Mouse (Mus musculus) cerebellum, adult 18-20 months (tissue): ENCODE measurements around the gene Vsir.
A peak's percentile ranks its signal among the peaks of the same experiment; 100 is the strongest.

ENCODE experiments used
- DNase-seq, 2 experiments: peaks; one replicate each; pipeline ENCODE4 v3.0.0; 2021

The Vsir gene

GRCm38 (mm10) chr10:60346701-60347405 lies at the start of gene Vsir:
Gene Vsir, plus strand, starts transcription at chr10:60346851.
- peak in 1 of 2 experiments; percentile 33 for DNase-seq

- DNase-seq, result no peak
Measured at GRCm38 (mm10) chr10:60299636-60300035, 47.0 kb upstream of the Vsir start.

GRCm38 (mm10) chr10:60303419-60303818 lies 43.2 kb upstream of the Vsir start:
- no peak for DNase-seq

GRCm38 (mm10) chr10:60304854-60305628 lies 41.6 kb upstream of the Vsir start:
- DNase-seq, result peak; percentile 63 to 78

GRCm38 (mm10) chr10:60310629-60311028 lies 36.0 kb upstream of the Vsir start:
- DNase-seq, result peak; percentile 51 to 55

- no peak for DNase-seq
Measured at GRCm38 (mm10) chr10:60313606-60314005, 33.0 kb upstream of the Vsir start.

- no peak for DNase-seq
Measured at GRCm38 (mm10) chr10:60316166-60316565, 30.5 kb upstream of the Vsir start.

- no peak for DNase-seq
Measured at GRCm38 (mm10) chr10:60328963-60329650, 17.5 kb upstream of the Vsir start.

GRCm38 (mm10) chr10:60334583-60334982 lies 12.1 kb upstream of the Vsir start:
- DNase-seq, result no peak

- no peak for DNase-seq
Measured at GRCm38 (mm10) chr10:60335021-60335420, 11.6 kb upstream of the Vsir start.

- DNase-seq, result no peak
Measured at GRCm38 (mm10) chr10:60341528-60341927, 5.1 kb upstream of the Vsir start.

- no peak for DNase-seq
Measured at GRCm38 (mm10) chr10:60344111-60344510, 2.5 kb upstream of the Vsir start.

GRCm38 (mm10) chr10:60346056-60346455 lies 595 bp upstream of the Vsir start:
- no peak for DNase-seq

GRCm38 (mm10) chr10:60347768-60348610 lies 1.3 kb downstream of the Vsir start:
- DNase-seq, result no peak

GRCm38 (mm10) chr10:60349056-60349455 lies 2.4 kb downstream of the Vsir start:
- DNase-seq, result no peak

GRCm38 (mm10) chr10:60349644-60350043 lies 3.0 kb downstream of the Vsir start:
- no peak for DNase-seq

- no peak for DNase-seq
Measured at GRCm38 (mm10) chr10:60350077-60350804, 3.6 kb downstream of the Vsir start.

- DNase-seq, result peak; percentile 15 to 36
Measured at GRCm38 (mm10) chr10:60350805-60351167, 4.1 kb downstream of the Vsir start.

GRCm38 (mm10) chr10:60351248-60351647 lies 4.6 kb downstream of the Vsir start:
- no peak for DNase-seq

- DNase-seq, result no peak
Measured at GRCm38 (mm10) chr10:60351761-60352455, 5.3 kb downstream of the Vsir start.

GRCm38 (mm10) chr10:60353241-60354002 lies 6.8 kb downstream of the Vsir start:
- DNase-seq, result no peak
